Mouse (Mus musculus) brain, embryonic 14.5 days (tissue): ENCODE measurements around the gene Acmsd.

Source experiments
- CTCF ChIP-seq: fragments of 200-500 bp; IDR thresholded peaks from 2 replicates; pipeline ENCODE4 v1.5.1; 2012; ENCODE audit warnings: inconsistent platforms, mild to moderate bottlenecking, moderate library complexity, borderline replicate concordance; ENCODE audit not compliant: insufficient read depth, insufficient read length; ENCODE audit errors: extremely low read depth
- POLR2A ChIP-seq: fragments of 200-500 bp; IDR thresholded peaks from 2 replicates; pipeline ENCODE4 v1.6.1; 2012; ENCODE audit warnings: mild to moderate bottlenecking, inconsistent platforms, borderline replicate concordance; ENCODE audit not compliant: poor library complexity, insufficient read depth, insufficient read length, severe bottlenecking; ENCODE audit errors: extremely low read depth

DNA sequence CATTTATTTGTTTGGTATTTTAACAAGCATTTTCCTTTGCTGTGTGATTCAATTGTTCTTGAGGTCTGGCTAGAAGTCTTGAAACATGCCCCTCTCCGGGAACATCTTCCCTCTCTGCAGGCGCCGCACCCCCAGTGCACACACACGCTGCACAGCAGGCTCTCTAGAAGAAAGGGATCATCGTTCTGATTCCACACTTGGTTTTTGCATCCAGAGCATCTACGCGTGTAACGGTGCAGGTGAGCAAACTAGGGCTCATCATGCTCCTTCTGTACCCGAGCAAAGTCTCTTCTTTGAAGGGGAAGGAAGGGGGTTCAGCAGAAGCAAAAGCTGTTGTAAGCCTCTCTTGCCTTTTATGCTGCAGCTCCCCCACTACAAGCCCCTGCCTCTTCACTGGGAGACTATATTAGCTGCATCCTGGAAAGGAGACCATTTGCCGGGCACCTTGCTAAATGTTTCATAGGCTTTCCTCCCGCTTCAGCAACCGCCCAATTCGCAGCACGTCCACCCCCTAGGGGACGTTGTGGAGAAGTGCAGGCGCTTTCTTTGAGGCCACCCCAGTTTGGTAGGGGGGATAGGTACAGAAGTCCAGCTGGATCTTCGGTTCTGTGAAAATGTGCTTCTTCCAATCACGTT, 49.6 kb upstream of the Acmsd start, which contains the start of gene Tmem163:
- TF ChIP-seq CTCF: peak; percentile 86
- no peak for TF ChIP-seq POLR2A
